Mouse (Mus musculus): ENCODE results near the gene Kmt2d.

DNA sequence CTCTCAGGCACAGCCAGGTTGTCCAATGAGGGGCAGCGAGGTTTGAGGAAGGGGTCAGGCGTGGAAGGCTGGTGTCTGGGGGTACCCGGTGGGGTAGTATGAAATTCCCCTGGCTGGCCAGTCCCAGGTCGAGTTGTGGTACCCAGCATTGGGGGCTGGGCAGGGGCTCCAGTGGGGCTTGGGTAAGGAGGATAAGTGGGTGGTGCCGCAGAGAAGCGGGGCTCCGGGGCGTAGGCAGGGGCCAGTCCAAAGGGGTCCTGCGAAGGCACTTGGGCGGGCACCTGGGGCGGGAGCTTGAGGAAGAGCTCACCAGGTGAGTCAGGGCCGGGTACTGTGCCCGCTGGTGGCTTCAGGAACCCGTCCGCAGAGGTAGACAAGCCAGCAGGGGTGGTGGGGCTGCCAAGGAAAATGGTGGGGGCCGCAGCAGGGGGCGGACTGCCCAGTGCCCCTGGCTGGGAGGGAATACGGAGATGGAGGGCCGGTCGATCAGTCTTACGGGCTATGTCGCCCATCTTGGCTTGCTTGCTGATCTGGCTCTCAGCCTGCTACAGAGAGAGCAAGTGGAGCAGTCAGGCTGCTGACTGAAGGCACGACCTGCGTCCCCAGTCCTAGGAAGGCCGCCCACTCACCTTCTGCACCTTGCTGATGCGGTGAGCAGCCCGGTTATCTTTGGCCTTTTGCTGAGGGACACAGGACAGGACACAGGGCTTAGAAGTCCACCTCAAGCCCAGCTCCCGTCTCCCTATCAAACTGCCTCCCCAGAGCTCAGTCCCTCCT lies 17.7 kb downstream of the Kmt2d start:
- no peak for TF ChIP-seq CTCF (IDR thresholded peaks at IDR 0.05; ENCODE audit: low read depth)
- TF ChIP-seq EP300 (IDR thresholded peaks at IDR 0.05; ENCODE audit: low read depth), result no peak
